Mouse (Mus musculus): ENCODE data around the gene Ngly1.

The Ngly1 gene

DNA sequence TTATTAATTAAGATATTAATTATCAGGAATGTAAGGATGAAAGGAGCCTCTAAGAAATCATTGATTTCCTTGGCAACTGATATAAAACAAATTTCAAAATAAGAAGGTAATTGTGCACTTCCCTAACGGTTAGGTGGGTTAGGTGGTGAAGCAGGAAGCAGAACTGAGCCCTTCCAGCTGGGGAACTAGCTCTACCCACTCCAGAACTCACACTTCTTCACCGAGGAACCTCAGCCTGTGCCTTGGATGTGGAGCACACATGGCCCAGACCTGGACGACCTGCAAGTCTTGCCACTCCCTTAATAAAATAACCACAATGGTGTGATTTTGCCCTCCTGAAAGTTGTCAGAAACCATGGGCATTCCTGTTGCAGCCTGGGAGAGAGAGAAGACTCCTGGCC lies 80.7 kb downstream of the Ngly1 start:
- DNase-seq (ENCODE audit: low spot score in 2 of 2) = no peak

DNA sequence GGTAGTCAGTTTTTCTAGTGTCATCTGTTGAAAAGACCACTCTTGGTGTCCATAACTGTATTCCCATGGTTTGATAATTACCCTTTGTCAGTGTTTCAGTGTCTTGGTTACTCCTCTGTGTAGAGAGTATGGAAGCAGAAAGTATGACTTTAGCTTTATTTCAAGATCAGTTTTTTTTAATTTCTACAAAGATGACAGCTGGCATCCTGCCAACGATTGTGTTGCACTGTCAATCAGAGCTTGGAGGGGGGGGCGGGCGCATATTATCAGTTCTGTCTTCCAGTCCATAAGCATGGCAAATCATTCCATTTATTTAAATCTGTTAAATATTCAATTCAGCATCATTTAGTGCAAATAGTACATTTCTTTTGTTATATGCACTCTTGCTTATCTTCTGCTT lies 85.2 kb downstream of the Ngly1 start:
- no peak for DNase-seq (ENCODE audit: low spot score in 2 of 2)

DNA sequence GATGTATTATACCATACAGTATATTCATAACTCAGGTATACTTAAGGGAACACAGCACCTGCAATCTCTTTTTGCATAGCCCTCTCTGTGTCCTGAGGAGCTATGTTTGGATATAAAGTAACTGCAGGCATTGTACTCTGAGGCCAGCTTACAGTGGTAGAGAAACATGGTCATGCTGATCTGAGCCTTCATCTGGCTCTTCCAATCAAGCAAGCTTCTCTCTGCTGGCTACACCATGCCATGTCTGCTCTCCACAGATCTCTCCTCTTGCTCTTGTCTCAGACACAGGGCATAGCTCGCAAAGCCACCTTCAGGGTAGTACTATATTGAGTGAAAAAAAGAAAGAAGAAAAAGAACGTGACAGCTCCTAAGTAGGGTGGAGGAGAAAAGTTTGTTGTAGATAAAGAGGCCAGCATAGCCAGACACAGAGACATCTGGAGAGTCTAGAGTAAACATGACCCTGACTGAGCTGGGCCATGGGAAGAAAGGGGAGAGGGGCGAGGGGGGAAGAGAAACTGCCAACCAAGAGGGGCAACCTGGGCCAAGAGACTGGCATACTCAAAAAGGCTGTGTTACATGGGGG lies 86.8 kb downstream of the Ngly1 start:
- no peak for DNase-seq (ENCODE audit: low spot score in 2 of 2)

DNA sequence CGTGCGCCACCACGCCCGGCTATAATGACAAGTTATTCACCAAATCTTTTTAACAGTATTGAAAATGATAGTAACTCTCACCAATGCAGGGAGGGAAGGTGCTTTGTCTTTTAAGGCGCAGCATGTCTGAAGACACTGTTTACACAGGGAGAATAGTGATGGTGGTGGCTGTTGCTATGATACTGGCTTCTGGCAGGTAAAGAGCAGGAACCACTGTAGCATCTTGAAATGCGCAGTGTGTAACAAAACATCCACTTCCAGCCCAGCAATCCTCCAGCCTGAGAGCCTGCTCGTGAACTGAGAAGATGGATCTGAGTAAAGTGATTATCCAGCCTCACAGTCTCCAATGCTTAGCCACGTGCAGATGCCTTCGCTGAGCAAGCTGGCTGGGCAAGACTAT lies 98.4 kb downstream of the Ngly1 start:
- no peak for DNase-seq (ENCODE audit: low spot score in 2 of 2)

DNA sequence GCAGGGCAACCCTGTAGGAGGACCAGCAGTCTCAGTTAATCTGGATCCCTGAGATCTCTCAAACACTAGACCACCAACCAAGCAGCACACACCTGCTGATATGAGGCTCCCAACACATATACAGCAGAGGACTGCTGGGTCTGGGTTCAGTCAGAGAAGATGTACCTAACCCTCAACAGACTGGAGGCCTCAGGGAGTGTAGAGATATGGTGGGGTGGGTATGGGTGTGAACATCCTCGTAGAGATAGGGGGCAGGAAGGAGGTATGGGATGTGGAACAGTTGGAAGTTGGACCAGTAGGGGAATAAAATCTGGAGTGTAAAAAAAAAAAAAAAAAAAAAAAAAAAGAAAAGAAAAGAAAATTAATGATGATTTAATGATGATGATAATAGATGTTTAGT lies 110.6 kb downstream of the Ngly1 start:
- no peak for DNase-seq (ENCODE audit: low spot score in 2 of 2)
